Mouse (Mus musculus): Measurements from ENCODE around the gene Mad1l1. TPM values are rescaled to one million over a fixed set of nuclear protein-coding genes. Genes with fewer than 3 reads are reported as not detected.

Mad1l1 gene
- total RNA-seq, 4 experiments from 2014 or later = 6.8 to 9.5 (median 7.5) TPM

DNA sequence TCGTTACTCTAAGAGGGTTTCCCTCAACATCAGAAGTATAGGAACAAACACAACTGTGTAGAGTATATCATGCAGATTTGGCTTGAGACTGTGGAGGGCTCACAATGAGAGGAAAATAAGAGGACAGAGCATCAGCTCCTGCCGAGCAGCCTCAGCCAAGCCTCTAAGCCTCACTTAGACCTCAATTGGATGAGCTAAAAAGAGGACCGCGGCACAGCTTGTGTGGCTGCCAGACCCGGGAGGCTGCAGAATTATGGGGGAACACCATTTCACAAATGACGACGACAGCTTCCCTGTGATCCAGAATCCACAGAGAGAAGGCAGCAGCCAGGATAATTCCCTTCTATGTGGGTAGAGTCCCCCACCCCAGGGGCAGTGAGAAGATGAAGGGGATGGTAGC is 138.0 kb downstream of the Mad1l1 start:
- DNase-seq (ENCODE audit: low spot score in 2 of 2) = no peak

DNA sequence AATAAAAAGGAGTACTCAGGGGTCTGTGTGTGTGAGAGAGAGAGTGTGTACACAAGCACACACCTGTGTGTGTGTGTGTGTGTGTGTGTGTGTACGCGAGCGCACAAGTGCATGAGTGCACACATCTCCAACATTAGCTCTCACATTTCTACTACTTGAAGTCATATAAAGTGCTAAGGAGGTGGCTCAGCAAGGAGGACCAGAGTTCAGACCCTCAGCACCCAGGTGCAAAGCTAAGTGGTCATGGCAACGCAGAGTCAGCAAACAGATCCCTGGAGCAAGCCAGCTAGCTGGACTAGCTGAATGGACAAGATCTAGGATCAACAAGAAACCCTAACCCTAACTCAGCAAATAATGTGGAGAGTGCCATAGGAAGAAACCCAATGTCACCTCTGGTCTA is 139.0 kb downstream of the Mad1l1 start:
- no peak for DNase-seq (ENCODE audit: low spot score in 2 of 2)

- DNase-seq (ENCODE audit: low spot score in 2 of 2) = no peak
These were observed 141.3 kb downstream of the Mad1l1 start for GRCm38 (mm10) chr5:140180016-140180415.

GRCm38 (mm10) chr5:140178058-140178690 is 143.2 kb downstream of the Mad1l1 start:
- peak; percentile 25 to 66 for DNase-seq (ENCODE audit: low spot score in 2 of 2)

DNA sequence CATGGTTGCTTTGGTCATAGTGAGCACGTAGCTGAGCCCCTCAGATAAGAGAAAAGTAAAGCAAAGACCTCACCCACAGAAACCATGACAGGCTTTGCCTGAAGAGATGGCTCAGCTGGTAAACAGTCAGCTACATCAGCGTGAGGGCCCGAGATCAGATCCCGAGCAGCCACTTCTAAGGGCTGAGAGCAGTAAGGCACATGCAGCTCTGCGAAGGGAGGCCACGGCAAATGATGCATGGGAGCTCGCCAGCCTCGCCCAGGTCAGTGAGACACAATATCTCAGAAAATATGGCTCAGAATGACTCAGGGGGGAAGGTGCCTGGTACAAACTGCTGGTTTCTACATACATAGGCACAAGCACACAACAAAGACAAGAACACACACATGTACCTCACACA is 143.8 kb downstream of the Mad1l1 start:
- DNase-seq (ENCODE audit: low spot score in 2 of 2) = no peak

DNA sequence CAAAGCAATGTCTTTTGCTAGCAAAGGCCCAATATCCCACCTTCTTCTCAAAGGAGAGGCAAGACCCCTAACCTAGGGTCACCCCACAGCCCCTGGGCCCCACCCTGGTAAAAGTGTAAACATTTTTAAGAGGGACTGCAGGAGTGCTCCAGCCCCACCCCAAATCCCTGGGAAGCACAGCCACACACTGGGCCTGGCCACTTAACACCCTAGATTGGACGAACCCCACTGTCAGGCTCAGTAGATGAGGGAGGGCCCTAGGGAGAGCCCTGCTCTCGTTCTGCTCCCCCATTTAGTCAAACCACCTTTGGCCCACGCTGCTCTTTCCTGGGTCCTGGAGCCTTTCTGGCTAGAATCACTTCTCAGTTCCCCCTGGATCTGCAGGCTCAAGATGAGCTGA is 145.0 kb downstream of the Mad1l1 start:
- DNase-seq (ENCODE audit: low spot score in 2 of 2) = no peak

DNA sequence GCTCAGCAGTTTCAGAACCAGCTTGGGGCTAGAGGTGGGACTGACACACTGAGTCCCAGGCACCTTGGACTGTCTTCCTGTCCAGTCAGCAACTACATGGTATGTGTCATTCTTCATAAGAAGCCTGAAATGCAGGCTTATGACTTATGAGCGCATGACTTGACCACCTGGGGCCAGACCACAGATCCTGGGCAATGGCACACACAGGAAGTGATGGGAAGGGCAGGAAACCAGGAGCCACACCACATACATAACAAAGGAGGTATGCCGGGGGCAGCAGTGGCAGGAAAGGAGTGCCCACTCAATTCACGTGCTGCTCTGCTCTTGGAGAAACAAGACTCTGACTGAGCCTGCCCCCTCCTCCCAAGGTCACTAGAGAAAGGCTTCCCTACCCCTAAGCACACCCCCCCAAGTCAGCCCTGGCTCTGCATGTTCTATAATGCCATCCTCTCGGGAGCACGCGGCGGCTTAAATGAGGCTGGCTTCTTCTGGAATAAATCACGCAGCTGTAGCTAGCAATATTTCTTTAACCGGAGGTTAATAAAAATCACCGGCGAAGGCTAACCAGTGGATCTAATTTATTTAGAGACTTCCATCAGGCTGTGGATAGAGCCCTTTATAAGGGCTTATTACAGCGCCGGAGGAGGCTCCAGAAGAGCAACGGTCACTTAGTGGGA is 146.4 kb downstream of the Mad1l1 start:
- no peak for DNase-seq (ENCODE audit: low spot score in 2 of 2)

DNA sequence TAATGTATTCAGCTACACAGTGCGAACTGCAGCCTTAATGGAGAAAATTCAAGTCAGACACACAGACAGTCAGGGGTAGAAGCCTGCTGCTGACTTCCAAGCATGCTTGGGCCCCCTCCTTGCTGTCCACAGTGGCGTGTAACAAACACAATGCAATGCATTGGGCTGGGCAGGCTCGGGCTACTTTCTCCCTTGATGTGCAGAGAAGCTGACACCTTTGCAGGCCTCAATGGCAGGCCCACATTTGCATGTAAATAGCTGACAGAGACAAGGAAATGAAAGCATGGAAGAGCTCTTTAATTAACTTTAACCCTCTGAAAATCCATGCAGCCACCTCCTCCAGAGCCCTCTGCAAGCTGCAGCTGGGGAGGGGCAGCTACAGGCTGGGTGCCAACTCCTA is 147.3 kb downstream of the Mad1l1 start:
- no peak for DNase-seq (ENCODE audit: low spot score in 2 of 2)

- no peak for DNase-seq (ENCODE audit: low spot score in 2 of 2)
These were observed 148.2 kb downstream of the Mad1l1 start for GRCm38 (mm10) chr5:140173181-140173580.

DNA sequence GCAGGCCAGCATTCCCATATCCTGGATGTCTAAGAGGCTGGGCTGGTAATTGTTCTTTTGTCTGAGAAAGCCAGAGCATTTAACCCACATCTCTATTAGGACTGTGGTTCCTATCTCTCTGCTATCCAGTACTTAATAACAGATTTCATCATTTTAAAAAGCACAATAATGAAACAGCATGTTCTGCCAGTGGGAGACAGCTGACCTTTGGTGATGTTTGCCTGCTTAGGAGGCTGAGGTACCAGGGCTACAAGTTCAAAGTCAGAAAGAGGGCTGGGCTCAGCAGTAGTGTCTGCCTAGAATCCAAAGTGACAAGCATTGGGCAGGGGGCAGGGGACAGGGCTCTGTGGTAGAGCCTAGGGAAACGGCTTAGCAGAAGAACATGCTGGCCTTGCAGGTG is 149.6 kb downstream of the Mad1l1 start:
- DNase-seq (ENCODE audit: low spot score in 2 of 2) = no peak

DNA sequence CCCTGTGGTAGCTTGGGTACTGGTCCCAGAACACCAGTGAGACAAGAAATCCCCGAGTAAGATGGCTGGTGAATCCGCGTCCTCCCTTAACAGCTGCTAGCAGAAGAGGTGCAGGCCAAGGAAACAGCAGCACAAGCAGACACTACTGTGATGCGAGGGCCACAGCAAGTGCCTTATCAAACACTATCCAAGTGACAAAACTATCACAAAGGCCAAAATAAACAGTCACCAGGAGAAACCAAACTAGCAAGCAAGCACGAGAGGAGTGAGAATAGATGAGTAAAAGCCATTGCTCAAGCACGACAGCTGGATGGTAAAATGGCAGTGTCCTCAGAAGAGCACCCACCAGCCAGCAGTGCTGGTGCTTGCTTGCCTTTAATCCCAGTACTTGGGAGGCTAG is 153.8 kb downstream of the Mad1l1 start:
- DNase-seq (ENCODE audit: low spot score in 2 of 2) = no peak

GRCm38 (mm10) chr5:140167080-140167479 is 154.3 kb downstream of the Mad1l1 start:
- no peak for DNase-seq (ENCODE audit: low spot score in 2 of 2)

GRCm38 (mm10) chr5:140163947-140164346 is 157.4 kb downstream of the Mad1l1 start:
- no peak for DNase-seq (ENCODE audit: low spot score in 2 of 2)

GRCm38 (mm10) chr5:140162071-140162845 is 159.1 kb downstream of the Mad1l1 start:
- DNase-seq (ENCODE audit: low spot score in 2 of 2) = no peak

GRCm38 (mm10) chr5:140159007-140159406 is 162.3 kb downstream of the Mad1l1 start:
- no peak for DNase-seq (ENCODE audit: low spot score in 2 of 2)

- no peak for DNase-seq (ENCODE audit: low spot score in 2 of 2)
These were observed 163.3 kb downstream of the Mad1l1 start for GRCm38 (mm10) chr5:140157886-140158627.

- no peak for DNase-seq (ENCODE audit: low spot score in 2 of 2)
These were observed 167.2 kb downstream of the Mad1l1 start for GRCm38 (mm10) chr5:140154166-140154565.

- no peak for DNase-seq (ENCODE audit: low spot score in 2 of 2)
These were observed 169.5 kb downstream of the Mad1l1 start for GRCm38 (mm10) chr5:140151871-140152270.

GRCm38 (mm10) chr5:140151180-140151579 is 170.2 kb downstream of the Mad1l1 start:
- DNase-seq (ENCODE audit: low spot score in 2 of 2) = no peak

GRCm38 (mm10) chr5:140150694-140151093 is 170.7 kb downstream of the Mad1l1 start:
- DNase-seq (ENCODE audit: low spot score in 2 of 2) = no peak

- no peak for DNase-seq (ENCODE audit: low spot score in 2 of 2)
These were observed 171.2 kb downstream of the Mad1l1 start for GRCm38 (mm10) chr5:140150136-140150535.

DNA sequence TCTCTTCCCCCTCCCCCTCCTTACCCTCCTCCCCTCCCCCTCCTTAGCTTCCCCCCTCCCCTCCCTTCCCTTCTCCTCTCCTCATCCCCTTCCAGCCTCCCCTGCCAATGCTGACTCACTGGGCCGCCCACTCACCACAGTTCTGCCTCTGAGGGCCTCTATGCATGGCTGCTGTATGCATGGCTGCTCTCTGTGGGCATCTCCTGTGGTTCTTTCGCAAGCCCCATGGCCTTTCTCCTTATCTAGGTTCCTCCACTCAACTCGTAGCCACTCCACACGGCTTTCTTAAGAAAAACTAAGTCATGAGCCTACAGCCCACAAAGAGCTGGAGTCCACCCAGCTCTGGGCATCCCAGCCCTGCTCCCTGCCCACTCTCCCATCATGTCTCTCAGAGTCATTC is 172.1 kb downstream of the Mad1l1 start:
- no peak for DNase-seq (ENCODE audit: low spot score in 2 of 2)

Measured in gastrocnemius, adult 8-10 months (tissue).